Mouse (Mus musculus): Measurements from ENCODE around the gene Srd5a1.

DNA sequence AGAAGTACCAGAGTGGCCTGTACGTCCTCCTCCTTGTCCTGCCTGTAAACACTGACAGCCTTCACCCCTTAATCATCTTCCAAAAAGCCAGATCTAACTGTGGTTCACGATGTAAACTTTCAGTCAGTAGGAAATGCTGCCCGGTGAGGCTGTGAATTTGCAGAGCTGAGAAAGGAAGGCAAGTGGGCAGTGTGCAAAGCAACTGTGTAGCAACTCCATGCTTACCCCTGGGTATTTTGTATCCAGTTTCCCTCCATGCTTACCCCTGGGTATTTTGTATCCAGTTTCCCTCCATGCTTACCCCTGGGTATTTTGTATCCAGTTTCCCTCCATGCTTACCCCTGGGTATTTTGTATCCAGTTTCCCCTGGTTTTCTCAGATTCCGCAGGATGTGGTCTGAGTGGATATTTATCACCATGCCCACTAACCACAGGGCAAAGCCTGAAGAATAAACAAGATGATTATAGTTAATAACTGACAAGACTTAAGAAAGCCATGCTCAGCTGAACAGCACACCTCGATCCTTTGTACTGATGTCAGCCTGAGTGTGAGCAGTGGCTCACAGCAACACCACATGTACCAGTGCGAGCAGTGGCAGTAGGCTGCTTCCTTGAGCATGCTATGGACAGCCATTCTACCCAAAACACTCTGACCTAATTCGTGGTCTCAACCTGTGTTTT lies 16.5 kb downstream of the Srd5a1 start:
- TF ChIP-seq POLR2A (IDR thresholded peaks at IDR 0.05; ENCODE audit: borderline replicate concordance, low read depth, low read length) (no peak), CTCF (IDR thresholded peaks at IDR 0.05; ENCODE audit: low read depth, low read length) (no peak)

All from bone marrow macrophage, adult 2 months (primary cell).